Mouse (Mus musculus) kidney, adult 8-10 months (tissue): ENCODE data around the gene Zfp335.
"Not testable (repeated sequence)": the region's sequence is repeated elsewhere in the genome, so short reads cannot be mapped to it uniquely, and the experiment has no call there.

Experiments
- DNase-seq, 2 experiments: peaks; one replicate each; pipeline ENCODE4 v3.0.0; 2022

Gene Zfp335

DNA sequence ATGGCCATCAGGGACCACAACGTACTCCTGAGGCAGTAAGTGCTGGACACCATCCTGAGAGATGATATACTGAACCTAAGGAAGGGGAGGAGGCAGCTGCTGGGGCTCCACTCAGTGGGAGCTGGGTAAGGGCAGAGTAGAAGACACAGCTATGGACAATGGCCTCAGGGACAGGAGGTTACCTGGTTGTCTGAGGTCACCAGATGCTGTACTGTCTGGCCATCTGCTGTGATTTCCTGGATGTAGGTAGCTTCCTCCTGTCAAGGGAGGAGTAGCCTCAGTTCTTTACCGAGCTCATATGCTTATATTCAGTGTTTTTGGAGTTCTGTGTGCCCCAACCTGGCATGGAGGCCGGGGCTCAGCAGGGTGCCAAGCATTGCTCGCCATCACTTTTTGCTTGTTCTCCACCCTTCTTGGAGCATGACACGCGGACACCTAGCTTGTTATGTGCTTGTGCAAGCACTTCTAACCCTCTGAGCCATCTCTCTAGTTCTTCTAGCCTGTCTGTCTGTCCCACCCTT lies 18.8 kb downstream of the Zfp335 start:
- no peak for DNase-seq

DNA sequence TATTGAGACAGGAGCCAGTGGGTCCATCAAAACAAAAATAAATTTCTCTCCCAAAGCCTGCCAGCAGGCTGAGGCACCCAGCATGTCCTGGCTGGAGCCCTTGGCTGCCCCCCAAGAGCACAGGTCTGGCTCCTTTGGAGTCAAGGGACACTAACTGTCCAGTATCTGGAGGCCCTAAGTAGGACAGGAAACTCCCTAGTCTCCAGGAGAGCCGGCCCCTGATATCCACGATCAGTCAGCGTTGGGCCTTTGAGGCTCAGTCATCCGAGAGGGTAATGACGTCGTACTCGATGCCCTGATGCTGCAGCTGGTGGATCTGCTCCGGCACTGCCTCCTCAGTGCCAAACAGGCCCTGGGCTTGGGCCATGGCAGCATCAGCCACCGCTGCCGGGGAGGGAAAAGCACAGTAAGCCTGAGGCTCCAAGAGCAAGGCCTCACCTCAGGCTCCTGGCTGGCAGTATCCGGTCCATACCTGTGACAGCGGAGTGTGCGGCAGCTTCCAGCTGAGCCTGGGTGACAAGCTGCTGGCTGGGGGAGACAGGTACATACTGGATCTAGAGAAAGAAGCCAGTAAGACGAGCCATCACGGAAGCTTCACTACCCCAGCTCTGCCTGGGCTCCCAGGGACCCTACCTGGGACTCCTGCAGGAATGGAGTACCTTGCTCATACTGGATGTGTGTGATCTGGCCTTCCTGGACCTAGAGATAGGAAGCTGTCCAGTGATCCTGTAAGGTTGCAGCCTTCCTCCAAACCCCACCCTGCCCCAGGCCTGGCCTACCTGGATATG lies 19.5 kb downstream of the Zfp335 start:
- no peak for DNase-seq

DNA sequence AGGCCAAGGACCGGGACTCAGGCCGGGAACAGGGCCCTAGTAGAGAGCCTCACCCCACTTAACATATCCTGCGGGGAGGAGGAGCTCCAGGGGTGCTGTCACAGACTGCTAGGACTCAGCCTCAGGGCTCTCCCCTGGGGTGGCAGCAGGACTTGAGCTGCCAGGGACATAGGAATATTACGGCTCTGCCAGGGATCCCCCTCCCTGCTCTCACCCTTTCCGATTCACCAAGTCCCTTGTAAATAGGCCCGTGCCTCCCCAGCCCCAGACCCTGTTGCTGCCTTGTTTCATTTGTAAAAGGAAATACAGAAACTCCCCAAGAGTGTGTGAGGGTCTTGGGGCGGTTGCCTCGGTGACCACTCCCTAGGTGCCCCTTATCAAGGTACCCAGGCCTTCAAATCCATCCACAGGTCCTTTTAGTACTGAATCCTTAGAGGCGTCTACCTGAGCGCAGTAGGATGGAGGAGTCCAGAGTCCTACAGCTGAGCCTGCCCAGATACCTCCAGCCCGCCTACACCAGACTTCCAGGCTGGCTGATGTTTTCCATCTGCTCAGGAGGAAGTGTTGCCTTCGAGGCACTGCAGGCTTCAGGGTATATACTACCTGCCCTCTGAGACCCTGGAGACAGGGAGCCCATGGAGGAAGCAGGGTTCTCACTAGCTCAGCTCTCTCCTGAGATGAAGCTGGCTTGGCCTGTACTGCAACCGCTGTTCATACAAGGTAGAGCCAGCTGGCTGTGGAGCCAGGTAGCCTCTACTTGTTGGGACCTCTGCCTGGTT lies 20.3 kb downstream of the Zfp335 start:
- no peak for DNase-seq

DNA sequence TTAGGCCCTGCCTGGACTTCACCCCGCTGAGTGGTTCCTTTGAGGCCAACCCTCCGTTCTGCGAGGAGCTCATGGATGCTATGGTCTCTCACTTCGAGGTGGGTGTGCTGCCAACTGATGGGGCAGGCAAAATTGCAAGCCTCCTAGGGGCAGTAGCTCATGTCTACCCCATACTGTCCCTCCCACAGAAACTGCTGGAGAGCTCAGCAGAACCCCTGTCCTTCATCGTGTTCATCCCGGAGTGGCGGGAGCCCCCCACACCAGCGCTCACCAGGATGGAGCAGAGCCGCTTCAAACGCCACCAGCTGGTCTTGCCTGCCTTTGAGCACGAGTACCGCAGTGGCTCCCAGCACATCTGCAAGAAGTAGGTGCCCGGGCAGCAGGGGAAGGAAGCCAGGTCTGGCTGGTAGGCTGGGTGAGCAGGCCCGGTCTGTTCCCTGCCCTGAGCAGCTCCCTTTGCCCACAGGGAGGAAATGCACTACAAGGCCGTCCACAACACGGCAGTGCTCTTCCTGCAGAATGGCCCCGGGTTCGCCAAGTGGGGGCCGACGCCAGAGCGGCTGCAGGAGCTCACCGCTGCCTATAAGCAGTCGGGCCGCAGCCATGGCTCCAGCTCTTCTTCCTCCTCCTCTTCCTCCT lies 21.0 kb downstream of the Zfp335 start:
- DNase-seq, result no peak

DNA sequence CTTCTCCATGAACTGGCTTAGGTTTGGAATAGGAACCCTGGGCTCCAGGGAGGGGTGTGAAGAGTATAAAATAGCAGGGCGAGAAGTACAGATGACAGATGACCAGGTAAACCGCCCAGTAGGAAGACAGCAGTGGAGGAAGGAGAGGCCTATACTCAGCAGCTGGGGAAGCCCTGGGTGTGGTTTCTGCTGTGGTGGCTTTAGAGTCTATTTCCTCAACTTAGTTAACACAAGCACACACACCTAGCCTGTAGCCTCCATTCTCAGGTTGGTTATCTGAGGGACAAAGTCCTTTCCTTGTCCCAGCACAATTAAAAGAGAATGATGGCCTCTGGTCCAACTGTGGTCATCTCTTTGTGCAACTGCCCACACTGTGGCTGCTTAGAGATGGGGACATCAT lies 21.6 kb downstream of the Zfp335 start:
- DNase-seq, result no peak

DNA sequence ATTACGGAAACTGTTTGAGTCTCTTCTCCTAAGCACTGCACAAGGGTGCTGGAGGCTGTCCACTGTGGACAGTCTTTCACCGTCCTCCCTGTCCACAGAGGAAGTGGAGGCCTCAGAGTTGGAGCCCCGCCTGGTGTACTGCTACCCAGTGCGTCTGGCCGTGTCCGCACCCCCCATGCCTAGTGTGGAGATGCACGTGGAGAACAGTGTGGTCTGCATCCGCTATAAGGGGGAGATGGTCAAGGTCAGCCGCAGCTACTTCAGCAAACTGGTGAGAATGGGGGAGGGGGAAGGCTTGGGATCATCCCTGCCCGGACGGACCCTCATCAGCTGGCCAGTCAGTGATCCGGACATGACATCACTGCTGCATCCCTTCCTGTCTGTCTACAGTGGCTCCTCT lies 22.6 kb downstream of the Zfp335 start:
- DNase-seq, result no peak

DNA sequence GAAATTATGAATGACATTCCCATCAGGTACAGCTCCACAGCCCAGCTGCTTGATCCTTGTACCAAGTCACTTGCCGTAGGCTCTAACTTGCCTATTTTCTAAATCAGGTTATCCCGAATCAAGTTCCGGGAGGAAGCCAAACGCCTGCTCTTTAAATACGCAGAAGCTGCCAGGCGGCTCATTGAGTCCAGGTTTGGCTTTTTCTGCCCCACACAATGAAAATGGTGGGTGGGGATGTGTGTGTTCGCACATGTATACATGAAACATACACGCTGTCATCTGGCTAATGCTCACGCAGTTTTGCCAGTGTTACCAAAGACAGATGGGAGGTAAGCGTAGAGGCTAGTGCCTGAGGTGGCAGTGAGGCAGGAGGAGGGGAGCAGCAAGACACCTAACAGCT lies 24.9 kb downstream of the Zfp335 start:
- DNase-seq, result no peak

DNA sequence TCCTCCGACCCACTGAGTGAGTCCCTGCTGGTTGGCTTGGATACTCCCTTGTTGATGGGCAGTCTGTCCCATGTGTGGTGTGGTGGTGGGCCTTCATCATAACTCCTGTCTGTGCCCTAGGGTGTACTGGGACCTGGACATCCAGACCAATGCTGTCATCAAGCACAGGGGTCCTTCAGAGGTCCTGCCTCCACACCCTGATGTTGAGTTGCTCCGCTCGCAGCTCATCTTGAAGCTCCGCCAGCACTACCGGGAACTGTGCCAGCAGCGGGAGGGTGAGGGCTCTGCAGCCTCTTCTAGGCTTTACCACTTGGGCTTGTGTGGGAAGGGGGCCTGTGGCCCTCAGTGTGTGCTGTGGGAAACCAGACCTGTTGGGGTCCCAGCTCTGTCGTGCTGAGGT lies 25.8 kb downstream of the Zfp335 start:
- peak in 1 of 2 experiments; percentile 56 for DNase-seq

DNA sequence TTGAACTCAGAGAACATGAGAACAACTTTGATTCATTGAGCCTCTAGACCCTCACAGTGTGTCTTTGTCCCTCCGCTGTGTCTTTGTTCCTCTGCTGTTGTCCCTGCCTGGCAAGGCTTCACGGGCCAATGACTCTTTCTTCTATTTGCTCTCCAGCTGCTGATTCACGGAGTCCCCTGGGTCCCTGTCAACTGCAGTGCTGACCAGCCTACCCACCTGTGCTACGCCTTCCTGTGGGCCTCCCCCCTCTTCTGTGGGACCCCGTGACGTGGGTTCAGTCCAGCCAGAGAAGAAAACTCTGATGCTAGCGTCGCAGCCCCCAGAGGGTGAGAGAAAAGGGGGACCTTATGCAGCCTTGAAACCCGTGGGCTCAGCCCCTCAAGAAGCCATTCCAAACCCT lies 28.9 kb downstream of the Zfp335 start:
- no peak for DNase-seq

DNA sequence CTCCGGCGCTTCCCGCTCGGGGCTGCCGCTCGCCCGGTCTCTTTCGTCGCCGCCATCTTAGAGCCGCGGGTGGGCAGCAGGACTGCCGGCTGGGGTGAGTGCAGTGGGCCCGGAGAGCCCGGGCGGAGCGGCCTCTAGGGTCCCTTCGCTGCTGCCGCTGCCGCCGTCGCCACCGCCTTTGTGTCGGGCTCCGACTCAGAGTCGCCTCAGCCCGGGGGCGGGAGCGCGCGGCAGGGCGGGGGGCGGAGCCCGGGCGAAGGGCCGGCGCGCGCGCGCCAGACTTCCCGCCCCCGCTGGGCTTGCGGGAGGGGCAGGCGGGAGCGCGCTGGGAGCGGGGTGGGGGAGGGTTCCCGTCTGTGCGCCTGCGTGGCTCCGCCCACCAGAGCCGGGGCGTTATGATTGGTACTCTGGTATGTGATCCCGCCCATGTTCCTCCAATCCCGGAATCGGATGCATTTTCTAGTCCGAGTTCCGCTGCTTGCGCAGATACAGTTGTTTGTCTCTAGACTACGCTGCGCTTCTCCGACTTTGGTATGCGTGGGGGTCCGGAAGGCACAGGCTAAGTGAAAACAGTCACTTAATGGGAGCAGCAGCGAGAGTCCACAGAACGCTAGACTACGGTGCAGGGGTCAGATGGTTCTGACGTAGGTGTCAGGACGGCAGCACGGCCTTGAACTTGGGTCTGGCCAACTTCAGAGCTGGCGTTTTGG lies 31.8 kb downstream of the Zfp335 start:
- peak; percentile 94 for DNase-seq

DNA sequence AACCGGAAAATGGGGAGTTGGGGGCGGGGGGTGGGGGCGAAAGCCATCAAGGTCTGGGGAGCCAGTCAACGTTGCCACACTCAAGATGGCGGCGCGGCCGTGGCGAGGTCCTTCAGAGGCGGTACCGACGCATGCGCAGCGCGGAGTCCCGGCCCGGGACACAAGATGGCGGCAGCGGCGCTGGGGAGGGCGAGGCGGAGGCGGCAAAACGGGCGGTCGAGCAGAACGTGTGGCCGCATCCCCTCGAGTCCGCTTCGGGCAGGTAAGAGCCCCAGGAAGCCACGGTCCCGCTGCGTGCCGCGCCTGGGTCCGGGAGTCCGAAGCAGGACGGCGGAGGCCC lies 32.4 kb downstream of the Zfp335 start, which contains the start of gene Pcif1:
TSS of gene Pcif1 (plus strand) at position 77 of the 340 bp plus-strand sequence.
- peak; percentile 87 to 92 for DNase-seq

DNA sequence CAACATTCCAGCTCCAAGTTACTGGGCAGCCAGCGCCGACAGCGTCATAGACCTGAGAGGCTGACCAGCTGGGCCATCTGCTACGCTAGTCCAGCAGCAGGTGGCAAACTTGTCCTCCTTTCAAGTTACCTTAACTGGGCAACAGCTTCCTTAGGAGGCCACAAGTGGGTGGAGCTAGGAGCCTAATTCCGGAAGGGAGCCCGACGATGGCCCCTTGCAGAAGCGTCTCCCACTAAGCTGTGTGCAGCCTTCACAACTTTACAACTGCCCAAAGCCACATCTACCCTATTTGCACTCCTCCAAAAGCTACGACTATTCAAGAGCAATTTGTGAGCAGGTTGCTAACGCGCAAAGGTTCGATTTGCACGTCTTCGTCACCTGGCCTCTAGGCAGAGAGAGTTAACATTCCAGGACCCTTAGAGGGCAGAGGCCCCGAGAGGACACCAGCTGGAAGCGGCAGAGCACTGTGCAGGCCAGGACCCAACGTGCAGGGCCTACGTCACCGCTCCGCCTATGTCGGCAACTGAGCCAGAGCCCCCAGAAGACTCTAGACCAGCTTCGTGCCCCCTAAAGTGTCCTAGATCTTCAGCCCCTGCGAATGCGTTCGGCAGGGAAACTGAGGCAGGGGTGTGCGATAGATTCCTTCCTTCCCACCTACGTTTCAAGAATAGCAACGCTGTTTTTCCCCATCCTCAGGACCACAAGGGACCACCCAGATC lies 32.9 kb downstream of the Zfp335 start:
- peak; percentile 86 to 89 for DNase-seq

DNA sequence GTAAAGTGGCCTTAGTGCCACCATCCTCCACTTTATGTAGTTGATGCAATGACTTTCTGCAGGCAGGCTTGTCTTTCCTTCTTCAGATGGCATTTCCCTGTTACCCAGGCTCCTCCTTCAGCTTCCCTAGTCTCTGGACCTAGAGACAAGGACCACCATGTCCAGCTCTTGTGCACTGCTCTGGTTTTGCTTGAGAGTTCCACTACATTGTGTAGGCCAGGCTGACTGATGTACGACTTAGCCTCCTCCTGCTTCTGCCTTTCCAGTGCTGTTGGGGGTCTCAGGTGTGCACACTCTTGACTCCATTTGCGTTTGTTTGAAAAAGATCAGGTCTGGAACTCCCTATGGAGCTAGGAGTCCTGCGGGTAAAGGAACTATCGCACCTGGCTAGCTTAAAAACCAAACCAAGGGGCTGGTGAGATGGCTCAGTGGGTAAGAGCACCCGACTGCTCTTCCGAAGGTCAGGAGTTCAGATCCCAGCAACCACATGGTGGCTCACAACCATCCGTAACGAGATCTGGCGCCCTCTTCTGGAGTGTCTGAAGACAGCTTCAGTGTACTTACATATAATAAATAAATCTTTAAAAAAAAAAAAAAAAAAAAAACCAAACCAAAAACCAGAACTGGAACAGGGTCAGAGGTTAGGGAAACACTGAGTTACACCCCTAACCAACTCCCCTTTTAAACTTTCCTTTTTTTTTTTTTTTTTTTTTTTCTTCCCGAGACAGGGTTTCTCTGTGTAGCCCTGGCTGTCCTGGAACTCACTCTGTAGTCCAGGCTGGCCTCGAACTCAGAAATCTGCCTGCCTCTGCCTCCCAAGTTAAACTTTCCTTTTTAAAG lies 34.0 kb downstream of the Zfp335 start:
- not testable (repeated sequence) for DNase-seq

DNA sequence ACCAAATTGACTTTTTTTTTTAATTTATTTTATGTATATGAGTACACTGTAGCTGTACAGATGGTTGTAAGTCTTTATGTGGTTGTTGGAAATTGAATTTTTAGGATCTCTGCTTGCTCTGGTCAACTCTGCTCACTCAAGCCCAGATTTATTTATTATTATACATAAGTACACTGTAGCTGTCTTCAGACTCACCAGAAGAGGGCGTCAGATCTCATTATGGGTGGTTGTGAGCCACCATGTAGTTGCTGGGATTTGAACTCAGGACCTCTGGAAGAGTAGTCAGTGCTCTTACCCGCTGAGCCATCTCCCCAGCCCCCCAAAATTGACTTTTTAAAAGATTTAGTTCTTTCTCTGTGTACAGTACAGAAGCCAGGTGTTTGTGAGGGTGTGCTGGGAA lies 35.9 kb downstream of the Zfp335 start:
- DNase-seq, result not testable (repeated sequence)

DNA sequence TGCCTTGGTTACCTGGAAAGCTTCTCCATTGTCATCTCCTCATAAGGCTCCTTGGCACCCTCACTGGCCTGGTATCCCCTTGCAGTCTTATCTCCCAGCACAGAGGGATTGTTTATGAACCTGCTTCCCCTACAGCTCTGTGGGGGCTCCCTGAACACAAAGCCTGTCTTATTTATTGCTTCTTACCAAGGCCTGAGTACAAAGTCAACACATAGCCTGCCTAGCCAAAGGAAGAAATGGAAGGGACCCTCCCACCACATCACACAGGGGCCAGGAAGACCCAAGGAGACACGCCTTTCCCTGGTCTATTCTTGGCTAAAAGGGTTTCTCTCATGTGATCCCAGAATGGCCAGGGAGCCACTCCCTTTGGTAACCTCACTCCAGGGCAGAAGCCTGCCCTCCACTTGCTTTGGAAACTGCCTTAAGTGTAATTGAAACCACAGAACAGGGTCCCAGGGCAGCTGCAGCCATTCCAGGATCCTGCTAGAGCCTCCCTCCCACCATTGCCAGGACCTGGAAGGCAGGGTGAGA lies 37.3 kb downstream of the Zfp335 start:
- DNase-seq, result peak in 1 of 2 experiments; percentile 60

DNA sequence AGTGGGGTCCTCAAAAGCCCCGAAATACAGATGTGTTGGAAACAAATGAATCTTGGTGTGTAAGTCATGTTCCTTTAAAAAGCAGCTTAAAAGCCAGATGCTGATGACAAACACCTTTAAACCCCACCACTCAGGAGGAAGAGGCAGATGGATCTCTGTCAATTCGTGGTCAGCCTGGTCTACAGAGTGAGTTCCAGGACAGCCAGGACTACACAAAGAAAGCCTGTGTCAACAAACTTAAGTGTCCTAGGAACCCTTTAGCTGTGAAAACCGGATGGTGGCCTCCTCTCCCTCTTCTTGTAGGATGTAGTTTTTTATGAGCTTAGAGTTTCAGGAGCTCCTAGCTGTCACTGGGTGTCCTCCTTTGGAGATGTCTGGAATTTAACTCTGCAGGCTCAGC lies 37.9 kb downstream of the Zfp335 start:
- no peak for DNase-seq

DNA sequence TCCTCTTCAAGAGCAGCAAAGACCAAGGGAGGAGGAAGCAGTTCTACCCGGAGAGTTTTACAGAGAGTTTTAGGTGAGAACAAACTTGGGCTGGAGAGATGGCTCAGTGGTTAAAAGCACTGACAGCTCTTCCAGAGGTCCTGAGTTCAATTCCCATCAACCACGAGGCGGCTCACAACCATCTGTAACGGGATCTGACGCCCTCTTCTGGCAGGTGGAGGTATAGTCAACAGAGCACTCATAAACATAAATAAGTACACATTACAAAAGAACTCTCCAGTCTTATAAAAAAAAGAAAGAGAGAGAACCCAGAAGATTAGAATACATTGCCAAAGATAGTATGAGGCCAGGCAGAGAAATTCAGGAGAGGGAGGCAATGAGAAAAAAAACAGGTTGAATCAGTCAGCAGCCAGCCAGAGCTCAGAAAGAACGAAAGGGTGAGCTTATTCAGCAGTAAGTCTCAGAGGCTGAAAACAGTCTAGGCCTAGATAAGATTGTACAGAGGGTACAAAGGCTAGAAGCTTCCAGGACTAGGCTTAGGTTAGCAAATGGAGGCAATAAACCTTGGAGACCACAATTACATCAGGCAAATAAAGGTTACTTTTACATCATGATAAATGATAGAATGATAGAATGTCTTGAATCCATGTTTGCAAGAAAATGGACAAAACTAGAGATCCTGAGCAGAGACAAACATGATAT lies 39.8 kb downstream of the Zfp335 start:
- no peak for DNase-seq

DNA sequence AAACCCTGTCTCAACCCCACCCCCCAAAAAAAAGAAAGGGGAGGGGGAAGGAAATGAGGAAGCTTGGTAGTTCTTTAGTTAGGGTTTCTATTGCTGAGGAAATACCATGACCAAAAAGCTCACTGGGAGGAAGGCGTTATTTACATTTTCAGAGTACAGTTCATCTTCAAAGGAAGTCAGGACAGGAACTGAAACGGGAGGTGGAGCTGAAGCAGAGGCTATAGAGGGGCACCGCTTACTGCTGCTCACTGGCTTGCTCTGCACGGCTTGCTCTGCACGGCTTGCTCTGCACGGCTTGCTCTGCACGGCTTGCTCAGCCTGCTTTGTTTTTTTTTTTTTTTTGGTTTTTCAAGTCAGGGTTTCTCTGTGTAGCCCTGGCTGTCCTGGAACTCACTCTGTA lies 43.1 kb downstream of the Zfp335 start:
- DNase-seq, result no peak

DNA sequence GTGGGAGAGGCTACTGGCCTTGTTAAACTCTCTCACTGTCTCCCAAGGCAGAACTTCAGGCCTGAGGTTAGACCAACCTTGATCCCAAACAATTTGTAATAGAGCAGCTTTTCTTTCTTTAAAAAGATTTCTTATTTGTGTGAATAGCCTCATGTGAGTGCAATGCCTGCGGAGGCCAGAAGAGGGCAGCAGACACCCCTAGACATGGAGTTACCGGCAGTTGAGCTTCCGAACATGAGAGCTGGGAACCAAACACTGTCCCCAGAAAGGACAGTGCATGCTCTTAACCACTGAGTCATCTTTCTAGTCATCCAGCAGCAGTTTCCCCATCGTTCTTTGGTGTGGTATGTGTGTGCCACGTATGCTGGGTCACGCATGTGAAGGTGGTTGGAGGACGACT lies 44.0 kb downstream of the Zfp335 start:
- no peak for DNase-seq
